Mouse (Mus musculus) small intestine, adult 10 weeks (tissue): ENCODE measurements around the gene Arl4d. TPM values are rescaled to one million over a fixed set of nuclear protein-coding genes. Genes with fewer than 3 reads are reported as not detected.

Experiments
- polyA plus RNA-seq: library from polyadenylated mRNA; stranded (reverse); fragments of 350-450 nt; fragmentation: Illumina TruSeq; extraction: RNeasy Lipid Tissue Mini Kit (QIAGEN cat#74804); gene quantifications from one replicate; pipeline ENCODE4 v1.2.3, GENCODE M21; 2014; ENCODE audit warnings: low replicate concordance

Arl4d gene
- polyA plus RNA-seq: 6.6 TPM

GRCm38 (mm10) chr11:101664825-101665635 lies at the start of gene Arl4d:
TSS of gene Arl4d (plus strand) at chr11:101665541.

GRCm38 (mm10) chr11:101626995-101627856 lies 38.1 kb upstream of the Arl4d start, which contains the start of gene Rdm1:
TSS of gene Rdm1 (plus strand) at chr11:101627195.

Other genes starting within 250 kb of the Arl4d start
- gene Aarsd1, start 247.9 kb upstream of the Arl4d start, polyA plus RNA-seq: 2.6 TPM
- 0.33 TPM for gene Gm27029, start 240.7 kb upstream of the Arl4d start, polyA plus RNA-seq
- 2.7 TPM for gene Rundc1, start 240.5 kb upstream of the Arl4d start, polyA plus RNA-seq
- 0.30 TPM for gene Ptges3l, start 240.2 kb upstream of the Arl4d start, polyA plus RNA-seq
- gene Rpl27, start 223.2 kb upstream of the Arl4d start, polyA plus RNA-seq: 50.2 TPM
- 4.6 TPM for gene Ifi35, start 217.1 kb upstream of the Arl4d start, polyA plus RNA-seq
- 14.3 TPM for gene Rnd2, start 200.5 kb upstream of the Arl4d start, polyA plus RNA-seq
- 1.1 TPM for gene Vat1, start 199.3 kb upstream of the Arl4d start, polyA plus RNA-seq
- 5.6 TPM for gene Brca1, start 113.6 kb upstream of the Arl4d start, polyA plus RNA-seq
- 182 TPM for gene Nbr1, start 113.4 kb upstream of the Arl4d start, polyA plus RNA-seq
- 38.4 TPM for gene Tmem106a, start 83.3 kb upstream of the Arl4d start, polyA plus RNA-seq
- gene Gm11634, start 66.3 kb upstream of the Arl4d start, polyA plus RNA-seq: not detected
- not detected for gene Rdm1, start 38.3 kb upstream of the Arl4d start, polyA plus RNA-seq
- 13.2 TPM for gene Dhx8, start 67.4 kb downstream of the Arl4d start, polyA plus RNA-seq
- not detected for gene Etv4, start 119.8 kb downstream of the Arl4d start, polyA plus RNA-seq
- 1.3 TPM for gene Meox1, start 228.8 kb downstream of the Arl4d start, polyA plus RNA-seq